Mouse (Mus musculus) forebrain, embryonic 12.5 days (tissue): ENCODE data around the gene Itih2. TPM values are rescaled to one million over a fixed set of nuclear protein-coding genes. Genes with fewer than 3 reads are reported as not detected.

ENCODE experiments used
- ATAC-seq: fragments of 200-750 bp; cut with Nextera tagmentation; 2 replicates; pipeline ENCODE4 v1.8.0; 2017; ENCODE audit warnings: moderate TSS enrichment; ENCODE audit not compliant: low FRiP score
- H3K27ac ChIP-seq: fragments of 300-500 bp; sonication (generic); 2 replicates; pipeline ENCODE4 v1.5.1; 2016; ENCODE audit warnings: mild to moderate bottlenecking
- H3K27me3 ChIP-seq: fragments of 300-500 bp; sonication (generic); 2 replicates; pipeline ENCODE4 v1.6.1; 2016; ENCODE audit warnings: mild to moderate bottlenecking
- H3K36me3 ChIP-seq: fragments of 300-500 bp; sonication (generic); replicated peaks from 2 replicates; pipeline ENCODE4 v1.6.1; 2016; ENCODE audit warnings: mild to moderate bottlenecking
- H3K4me1 ChIP-seq: fragments of 300-500 bp; sonication (generic); 2 replicates; pipeline ENCODE4 v1.6.1; 2016
- H3K4me2 ChIP-seq: fragments of 300-500 bp; sonication (generic); 2 replicates; pipeline ENCODE4 v1.6.1; 2016; ENCODE audit warnings: mild to moderate bottlenecking, moderate library complexity
- H3K4me3 ChIP-seq: fragments of 300-500 bp; sonication (generic); replicated peaks from 2 replicates; pipeline ENCODE4 v1.5.1; 2016; ENCODE audit warnings: mild to moderate bottlenecking
- H3K9ac ChIP-seq: fragments of 300-500 bp; sonication (generic); 2 replicates; pipeline ENCODE4 v1.6.1; 2016; ENCODE audit warnings: mild to moderate bottlenecking
- H3K9me3 ChIP-seq: fragments of 300-500 bp; sonication (generic); 2 replicates; pipeline ENCODE4 v1.6.1; 2016
- WGBS: fragments of 180-500 bp; shearing (Covaris S2); methylation state at CpG from one replicate; pipeline ENCODE4 v1.1.7; 2016; 5-methylcytosine and 5-hydroxymethylcytosine counted together
- polyA plus RNA-seq: library from polyadenylated mRNA; unstranded; fragments of >200 nt; fragmentation: Nextera tagmentation; extraction: Ambion mirVana; gene quantifications from 2 replicates; pipeline ENCODE4 v1.2.1, GENCODE M21; 2016

The Itih2 gene
- polyA plus RNA-seq, 1 experiment from 2014 or later: 0.18 TPM

GRCm38 (mm10) chr2:10100471-10100870 is 30.7 kb downstream of the Itih2 start:
- no peak for ATAC-seq
- H3K4me3 ChIP-seq: no peak overlapping the region
- no peak overlapping the region for H3K9ac ChIP-seq
- no peak overlapping the region for H3K27ac ChIP-seq
- 80% methylated on average over 2 of the region's 2 CpGs for WGBS
- H3K36me3 ChIP-seq: no peaks in the 10 kb centered on the region
- no peaks in the 10 kb centered on the region for H3K27me3 ChIP-seq
- no peaks in the 10 kb centered on the region for H3K4me1 ChIP-seq
- H3K4me2 ChIP-seq: no peak overlapping the region
- H3K9me3 ChIP-seq: no peaks in the 10 kb centered on the region

GRCm38 (mm10) chr2:10098598-10099215 is 32.5 kb downstream of the Itih2 start:
- Histone ChIP-seq H3K4me1 (no peaks in the 10 kb centered on the region), H3K27me3 (no peaks in the 10 kb centered on the region), H3K27ac (no peak overlapping the region), H3K9ac (no peak overlapping the region), H3K4me3 (no peak overlapping the region), H3K9me3 (no peaks in the 10 kb centered on the region), H3K4me2 (no peak overlapping the region), H3K36me3 (no peaks in the 10 kb centered on the region)
- 38% methylated on average over 9 of the region's 9 CpGs for WGBS
- peak; percentile 30; the same call in 1 of the 2 replicates for ATAC-seq

- no peak overlapping the region for H3K9ac ChIP-seq
- H3K36me3 ChIP-seq: peaks cover 34% of the 10 kb centered on the region
- 89% methylated on average over 14 of the region's 14 CpGs for WGBS
- no peak for ATAC-seq
- no peaks in the 10 kb centered on the region for H3K4me1 ChIP-seq
- no peaks in the 10 kb centered on the region for H3K27me3 ChIP-seq
- no peak overlapping the region for H3K27ac ChIP-seq
- no peak overlapping the region for H3K4me2 ChIP-seq
- no peak overlapping the region for H3K4me3 ChIP-seq
- H3K9me3 ChIP-seq: no peaks in the 10 kb centered on the region
These were observed 36.7 kb downstream of the Itih2 start for GRCm38 (mm10) chr2:10094327-10095100.

GRCm38 (mm10) chr2:10087256-10087850 is 43.8 kb downstream of the Itih2 start:
- H3K4me3 ChIP-seq: no peak overlapping the region
- no peak overlapping the region for H3K27ac ChIP-seq
- no peaks in the 10 kb centered on the region for H3K27me3 ChIP-seq
- H3K9ac ChIP-seq: no peak overlapping the region
- H3K4me1 ChIP-seq: peaks cover 3% of the 10 kb centered on the region; the same call in 1 of the 2 replicates
- no peak overlapping the region for H3K4me2 ChIP-seq
- 89% methylated on average over 8 of the region's 8 CpGs for WGBS
- no peaks in the 10 kb centered on the region for H3K9me3 ChIP-seq
- H3K36me3 ChIP-seq: peaks cover 75% of the 10 kb centered on the region
- no peak for ATAC-seq

DNA sequence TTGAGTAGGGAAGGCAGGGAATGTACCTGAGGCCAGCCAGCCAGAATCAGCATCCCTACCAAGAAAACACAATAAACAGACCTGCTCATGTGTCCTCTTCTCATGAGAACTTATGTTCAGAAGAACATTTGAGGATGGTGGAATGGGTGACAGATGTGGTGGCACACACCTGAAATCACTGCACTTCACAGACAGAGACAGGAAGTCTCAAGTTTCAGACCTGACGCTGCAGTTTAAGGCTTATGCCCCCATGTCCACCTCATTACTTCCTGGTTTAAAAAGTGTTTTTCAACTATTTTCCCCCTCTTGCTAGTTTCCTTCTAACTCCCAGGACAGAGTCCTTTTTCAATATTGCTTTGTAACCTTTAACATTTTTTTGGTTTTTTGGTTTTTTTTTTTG is 48.5 kb downstream of the Itih2 start:
- no peaks in the 10 kb centered on the region for H3K27me3 ChIP-seq
- WGBS: 90% methylated on average over 1 of the region's 1 CpGs
- H3K9me3 ChIP-seq: no peaks in the 10 kb centered on the region
- no peak overlapping the region for H3K9ac ChIP-seq
- no peak overlapping the region for H3K4me3 ChIP-seq
- no peak overlapping the region for H3K27ac ChIP-seq
- H3K4me2 ChIP-seq: no peak overlapping the region
- peaks cover 27% of the 10 kb centered on the region for H3K4me1 ChIP-seq
- H3K36me3 ChIP-seq: peaks cover 35% of the 10 kb centered on the region
- ATAC-seq: no peak

DNA sequence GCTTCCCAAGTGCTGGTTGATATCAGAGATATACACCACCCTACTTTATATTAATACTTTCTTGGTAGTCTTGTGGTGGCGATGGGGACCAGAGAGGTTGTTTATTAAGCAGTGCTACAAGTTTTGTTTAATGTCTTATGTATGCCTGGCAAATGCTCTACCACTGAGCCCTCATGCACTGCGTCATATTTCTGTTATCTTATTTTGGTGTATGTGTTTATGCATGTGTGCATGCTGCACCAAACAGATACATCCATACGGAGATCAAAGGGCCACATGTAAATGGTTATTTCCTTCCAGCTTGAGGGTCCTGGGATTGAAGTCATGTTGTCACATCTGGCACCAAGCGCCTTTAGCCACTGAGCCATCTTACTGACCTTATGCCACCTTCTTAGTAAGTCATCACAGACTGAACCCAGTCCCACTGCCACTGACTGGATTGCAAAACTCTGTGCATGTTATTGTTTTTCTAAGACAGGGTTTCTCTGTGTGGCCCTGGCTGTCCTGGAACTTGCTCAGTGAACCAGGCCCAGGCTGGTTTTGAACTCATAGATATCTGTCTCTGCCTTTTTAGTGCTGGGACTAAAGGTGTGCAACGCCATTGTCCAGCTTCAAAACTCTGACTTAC is 49.6 kb downstream of the Itih2 start:
- peaks cover 26% of the 10 kb centered on the region for H3K36me3 ChIP-seq
- H3K27ac ChIP-seq: no peak overlapping the region
- H3K9me3 ChIP-seq: no peaks in the 10 kb centered on the region
- ATAC-seq: no peak
- WGBS: 94% methylated on average over 5 of the region's 5 CpGs
- H3K27me3 ChIP-seq: no peaks in the 10 kb centered on the region
- peak overlapping the region; percentile 68 for H3K4me2 ChIP-seq
- H3K4me3 ChIP-seq: peak overlapping the region; percentile 89
- peaks cover 27% of the 10 kb centered on the region for H3K4me1 ChIP-seq
- peak overlapping the region; percentile 90; the same call in 1 of the 2 replicates for H3K9ac ChIP-seq

DNA sequence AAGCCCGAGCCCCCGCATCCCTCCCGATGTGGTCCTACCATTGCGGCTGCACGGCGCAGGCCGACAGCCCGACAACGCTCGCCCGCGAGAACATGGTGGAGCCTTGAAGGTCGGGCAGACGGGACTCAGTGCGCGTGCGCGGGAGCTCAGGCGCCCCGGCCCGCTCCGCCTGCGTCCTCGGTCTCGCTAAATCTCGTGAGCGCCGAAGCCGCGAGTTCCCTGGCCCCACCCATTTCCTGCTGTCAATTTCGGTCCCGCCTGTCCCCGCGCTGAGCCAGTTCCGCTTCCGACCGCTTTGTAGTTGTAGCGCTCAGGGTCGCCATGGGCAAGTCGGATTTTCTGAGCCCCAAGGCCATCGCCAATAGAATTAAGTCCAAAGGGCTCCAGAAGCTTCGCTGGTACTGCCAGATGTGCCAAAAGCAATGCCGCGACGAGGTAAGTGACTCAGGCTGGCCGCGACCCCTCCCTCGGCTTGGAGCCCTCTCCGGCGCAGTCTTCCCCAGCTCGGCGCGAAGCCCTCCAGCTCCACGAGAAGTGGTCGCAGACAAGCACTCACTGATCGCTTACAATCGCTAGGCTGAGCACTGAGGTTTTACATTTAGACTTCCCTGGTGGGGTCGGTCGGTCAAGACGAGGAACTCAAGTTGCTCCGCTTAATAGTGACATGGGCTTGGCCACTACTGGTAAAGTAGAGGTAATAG is 50.7 kb downstream of the Itih2 start, which contains the start of the genes Atp5c1 and Kin:
Atp5c1 (minus strand) TSS at position 201 of the 701 bp plus-strand sequence.
Kin (plus strand) TSS at position 284 of the 701 bp plus-strand sequence.
- Histone ChIP-seq H3K27ac (peak within 1 kb of the TSS; percentile 87), H3K4me2 (peak within 1 kb of the TSS; percentile 75), H3K9me3 (no peaks in the 10 kb centered on the region), H3K4me3 (peak within 1 kb of the TSS; percentile 89), H3K4me1 (peaks cover 27% of the 10 kb centered on the region), H3K36me3 (peaks cover 18% of the 10 kb centered on the region), H3K9ac (peak within 1 kb of the TSS; percentile 90), H3K27me3 (no peaks in the 10 kb centered on the region)
- under 1% methylated on average over 60 of the region's 61 CpGs for WGBS
- peak; percentile 98 for ATAC-seq

DNA sequence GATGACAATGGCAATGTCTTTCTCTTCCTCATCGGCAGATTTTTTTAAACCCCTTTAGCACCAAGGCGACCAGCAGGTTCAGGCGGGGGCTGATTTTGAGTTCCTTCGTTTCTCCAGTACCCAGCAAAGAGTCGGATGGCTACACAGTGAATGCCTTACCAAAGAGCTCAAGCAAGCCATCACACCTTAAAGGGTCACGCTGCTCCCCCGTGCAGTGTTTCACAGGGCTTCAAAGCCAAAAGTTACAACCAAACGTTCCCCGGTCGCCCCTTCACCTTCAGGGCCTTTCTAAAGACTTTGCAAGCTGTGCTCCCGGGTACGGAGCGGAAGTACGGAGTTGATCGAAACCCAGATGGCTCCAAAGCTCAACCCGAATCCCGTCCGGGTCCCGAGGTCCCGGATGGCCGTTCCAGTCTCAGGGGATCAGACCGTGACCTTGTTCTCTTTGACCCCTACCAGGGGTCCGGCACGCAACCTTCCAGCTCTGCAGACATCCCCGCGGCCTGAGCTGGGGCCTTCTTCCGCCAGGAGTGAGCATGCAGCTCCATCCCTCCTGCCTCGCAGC is 51.4 kb downstream of the Itih2 start:
- WGBS: under 1% methylated on average over 28 of the region's 28 CpGs
- H3K9me3 ChIP-seq: no peaks in the 10 kb centered on the region
- H3K27ac ChIP-seq: peak overlapping the region; percentile 87
- peak overlapping the region; percentile 89 for H3K4me3 ChIP-seq
- H3K36me3 ChIP-seq: 0 out of 2 replicates have a peak, but pooled peaks cover 16% of the 10 kb centered on the region
- H3K4me1 ChIP-seq: peaks cover 27% of the 10 kb centered on the region
- H3K4me2 ChIP-seq: peak overlapping the region; percentile 75
- H3K9ac ChIP-seq: peak overlapping the region; percentile 90
- ATAC-seq: peak; percentile 6
- H3K27me3 ChIP-seq: no peaks in the 10 kb centered on the region

DNA sequence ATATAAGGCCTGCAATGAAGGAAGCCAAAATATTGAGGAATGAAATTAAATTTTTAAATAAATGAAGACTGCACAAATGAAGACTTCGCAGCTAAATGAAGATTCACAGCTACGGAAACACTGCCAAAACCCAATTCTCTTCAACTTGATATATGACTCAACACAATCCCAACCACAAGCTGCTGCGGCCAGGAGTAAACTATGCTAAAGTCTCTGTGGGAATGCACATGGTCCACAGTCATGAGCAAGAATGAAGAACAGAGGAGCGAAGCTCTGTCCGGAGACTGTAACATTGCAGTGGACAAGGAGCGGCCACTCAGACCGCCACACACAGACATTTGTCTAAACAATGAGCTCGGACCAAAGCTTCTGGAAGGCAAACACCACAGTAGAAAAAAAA is 54.5 kb downstream of the Itih2 start:
- no peak overlapping the region for H3K4me2 ChIP-seq
- H3K27ac ChIP-seq: no peak overlapping the region
- no peak overlapping the region for H3K4me3 ChIP-seq
- no peaks in the 10 kb centered on the region for H3K27me3 ChIP-seq
- H3K36me3 ChIP-seq: peaks cover 9% of the 10 kb centered on the region
- no peak for ATAC-seq
- WGBS: 91% methylated on average over 8 of the region's 8 CpGs
- peaks cover 22% of the 10 kb centered on the region for H3K4me1 ChIP-seq
- no peak overlapping the region for H3K9ac ChIP-seq
- H3K9me3 ChIP-seq: no peaks in the 10 kb centered on the region

GRCm38 (mm10) chr2:10074470-10074869 is 56.7 kb downstream of the Itih2 start:
- Histone ChIP-seq H3K27me3 (no peaks in the 10 kb centered on the region), H3K4me3 (no peak overlapping the region), H3K4me2 (no peak overlapping the region), H3K9me3 (no peaks in the 10 kb centered on the region), H3K4me1 (peaks cover 16% of the 10 kb centered on the region), H3K9ac (no peak overlapping the region), H3K27ac (no peak overlapping the region), H3K36me3 (peaks cover 12% of the 10 kb centered on the region)
- 85% methylated on average over 7 of the region's 7 CpGs for WGBS
- ATAC-seq: no peak

DNA sequence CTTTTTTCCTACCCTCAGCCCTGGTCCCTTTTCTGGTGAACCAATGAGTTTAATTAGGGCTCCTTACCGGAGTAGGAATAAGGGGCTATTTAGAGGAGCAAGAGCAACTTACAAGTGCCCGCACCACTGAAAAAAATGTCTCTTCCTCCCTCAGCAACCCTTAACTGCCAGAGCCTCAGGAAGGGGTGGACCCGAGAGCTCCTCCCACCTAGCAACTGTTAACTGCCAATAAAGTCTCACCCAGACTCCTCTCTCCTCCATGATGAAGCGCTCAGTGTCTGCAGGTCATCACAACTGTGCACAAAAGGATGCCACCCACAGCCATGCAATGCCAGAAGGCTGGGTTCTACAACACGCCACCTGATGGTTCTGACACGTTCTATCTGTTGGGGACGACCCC is 59.4 kb downstream of the Itih2 start:
- Histone ChIP-seq H3K4me2 (no peak overlapping the region), H3K36me3 (peaks cover 33% of the 10 kb centered on the region), H3K4me3 (no peak overlapping the region), H3K9ac (no peak overlapping the region), H3K27me3 (no peaks in the 10 kb centered on the region), H3K27ac (no peak overlapping the region), H3K9me3 (no peaks in the 10 kb centered on the region), H3K4me1 (no peaks in the 10 kb centered on the region)
- ATAC-seq: no peak
- 86% methylated on average over 7 of the region's 7 CpGs for WGBS
